Mouse (Mus musculus): ENCODE data around the gene Lgals7.
"Not testable (repeated sequence)": the region's sequence is repeated elsewhere in the genome, so short reads cannot be mapped to it uniquely, and the experiment has no call there.

Lgals7 gene

DNA sequence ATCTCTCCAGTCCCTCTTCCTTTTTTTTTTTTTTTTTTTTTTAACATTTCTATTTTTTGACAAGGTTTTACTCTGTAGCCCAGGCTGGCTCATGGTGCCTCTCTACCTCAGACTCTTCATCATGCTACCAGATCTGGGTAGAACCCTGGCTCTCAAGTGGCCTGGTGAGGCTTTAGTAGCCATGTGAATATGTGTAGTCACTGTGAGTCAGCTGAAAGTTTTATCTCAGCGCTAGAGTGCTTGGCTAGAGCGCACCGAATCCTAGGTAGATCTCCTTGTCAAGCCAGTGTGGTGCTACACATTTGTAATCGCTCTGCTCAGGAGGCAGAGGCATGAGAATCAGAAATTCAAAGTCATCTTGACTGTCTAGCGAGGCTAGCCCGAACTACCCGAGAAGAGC lies 13.5 kb downstream of the Lgals7 start:
- no peak for DNase-seq (ENCODE audit: low read depth, low spot score)

DNA sequence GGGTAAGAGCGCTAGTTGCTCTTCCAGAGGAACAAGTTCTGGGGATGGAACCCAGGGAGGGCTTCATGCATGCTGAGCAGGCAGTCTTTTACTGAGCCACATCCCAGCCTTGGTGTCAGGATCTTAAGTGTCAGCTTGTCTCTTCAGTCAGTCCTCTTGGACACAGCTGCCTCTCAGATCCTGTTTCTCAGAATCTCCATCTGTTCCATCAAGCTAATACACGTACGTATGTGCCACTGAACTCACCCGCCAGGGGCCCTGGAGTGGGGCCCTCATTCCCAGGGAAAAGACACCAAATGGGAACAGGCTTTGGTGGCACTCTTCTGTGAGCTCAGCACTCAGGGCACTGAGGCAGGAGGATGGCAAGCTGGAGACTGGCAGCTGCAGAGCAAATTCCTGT lies 14.2 kb downstream of the Lgals7 start:
- DNase-seq (ENCODE audit: low read depth, low spot score), result no peak

DNA sequence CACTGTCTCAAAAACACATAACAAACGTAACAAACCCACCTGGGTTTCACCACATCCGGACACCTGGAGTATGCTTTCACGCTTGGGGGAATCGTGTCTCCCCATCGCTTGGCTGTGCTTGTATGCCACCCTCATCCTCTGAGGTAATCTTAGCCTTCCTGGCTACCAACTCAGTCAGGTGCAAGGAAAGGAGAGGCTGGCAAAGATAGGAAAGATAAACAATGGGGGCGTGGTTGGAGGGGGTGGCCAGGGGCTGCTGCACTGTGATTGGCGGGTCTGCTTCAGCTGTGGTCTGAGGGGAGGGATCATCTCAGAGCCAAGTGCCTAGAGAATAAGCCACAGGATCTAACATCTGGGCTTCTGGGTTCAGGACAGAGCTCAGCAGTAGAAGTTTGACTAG lies 16.0 kb downstream of the Lgals7 start:
- no peak for DNase-seq (ENCODE audit: low read depth, low spot score)

DNA sequence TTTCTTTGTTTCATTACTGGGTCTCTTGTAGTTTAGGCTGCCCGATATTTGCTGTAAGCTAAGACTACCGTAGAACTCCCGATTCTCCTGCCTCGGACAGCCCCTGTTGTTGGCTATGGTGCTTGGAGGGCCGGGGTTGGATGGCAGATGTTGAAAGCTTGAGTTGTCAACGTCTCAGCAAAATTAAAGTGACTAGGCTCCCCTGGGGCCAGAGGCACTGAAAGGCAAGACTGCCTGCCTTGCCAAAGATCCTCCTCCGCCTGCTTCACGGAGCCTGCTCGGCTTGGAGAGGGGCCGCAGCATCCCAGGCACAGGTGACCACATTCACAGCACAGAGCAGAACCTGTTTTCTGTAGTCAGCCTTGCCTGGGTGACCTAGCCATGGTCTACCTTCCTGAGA lies 16.9 kb downstream of the Lgals7 start:
- DNase-seq (ENCODE audit: low read depth, low spot score), result no peak

DNA sequence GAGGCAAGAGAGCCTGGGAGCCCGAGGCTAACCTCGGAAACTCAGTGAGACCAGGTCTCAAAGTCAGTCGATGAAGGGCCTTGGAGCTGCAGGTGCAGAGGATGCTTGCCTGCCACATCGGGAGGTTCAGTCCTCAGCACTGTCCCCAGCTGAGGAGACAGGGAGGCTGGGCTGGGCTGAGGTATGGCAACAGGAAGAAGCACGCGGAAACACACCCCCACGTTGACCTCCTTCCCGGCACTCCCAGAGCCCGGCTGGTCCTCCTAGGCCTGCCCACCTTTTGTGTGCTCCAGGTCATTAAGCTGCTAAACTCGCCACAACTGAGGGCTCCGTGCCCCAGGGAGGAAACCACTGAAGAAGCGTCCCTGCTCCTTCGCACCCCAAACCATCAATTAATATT lies 17.5 kb downstream of the Lgals7 start, which contains the start of gene Capn12:
Gene Capn12 (plus strand): TSS at position 224 of the 400 bp plus-strand sequence.
- DNase-seq (ENCODE audit: low read depth, low spot score), result no peak

DNA sequence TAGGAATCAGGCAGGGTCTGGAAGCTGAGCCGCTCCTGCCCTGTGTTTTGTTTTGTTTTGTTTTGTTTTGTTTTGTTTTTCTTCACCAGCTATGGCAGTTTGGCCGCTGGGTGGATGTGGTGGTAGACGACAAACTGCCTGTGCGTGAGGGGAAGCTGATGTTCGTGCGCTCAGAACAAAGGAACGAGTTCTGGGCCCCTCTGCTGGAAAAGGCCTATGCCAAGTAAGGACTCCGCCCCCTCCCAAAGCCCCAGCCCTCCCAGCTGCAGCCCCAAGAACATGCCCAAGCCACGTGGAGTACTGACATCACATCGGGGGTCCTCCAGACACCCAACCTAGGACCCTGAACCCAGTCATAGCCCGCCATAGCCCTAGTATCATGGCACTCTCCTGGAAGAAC lies 19.4 kb downstream of the Lgals7 start:
- no peak for DNase-seq (ENCODE audit: low read depth, low spot score)

DNA sequence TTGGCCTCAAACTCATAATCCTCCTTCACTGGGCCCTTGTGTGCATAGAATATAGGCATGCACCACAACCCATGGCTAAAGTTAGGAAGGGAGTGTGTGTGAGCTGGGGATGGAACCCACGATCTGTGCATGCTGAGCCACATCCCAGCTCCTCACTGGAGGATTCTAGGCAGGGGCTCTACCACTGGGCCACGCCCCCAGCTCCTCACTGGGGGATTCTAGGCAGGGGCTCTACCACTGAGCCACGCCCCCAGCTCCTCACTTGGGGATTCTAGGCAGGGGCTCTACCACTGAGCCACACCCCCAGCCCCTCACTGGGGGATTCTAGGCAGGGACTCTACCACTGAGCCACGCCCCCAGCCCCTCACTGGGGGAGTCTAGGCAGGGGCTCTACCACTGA lies 20.1 kb downstream of the Lgals7 start:
- not testable (repeated sequence) for DNase-seq (ENCODE audit: low read depth, low spot score)

DNA sequence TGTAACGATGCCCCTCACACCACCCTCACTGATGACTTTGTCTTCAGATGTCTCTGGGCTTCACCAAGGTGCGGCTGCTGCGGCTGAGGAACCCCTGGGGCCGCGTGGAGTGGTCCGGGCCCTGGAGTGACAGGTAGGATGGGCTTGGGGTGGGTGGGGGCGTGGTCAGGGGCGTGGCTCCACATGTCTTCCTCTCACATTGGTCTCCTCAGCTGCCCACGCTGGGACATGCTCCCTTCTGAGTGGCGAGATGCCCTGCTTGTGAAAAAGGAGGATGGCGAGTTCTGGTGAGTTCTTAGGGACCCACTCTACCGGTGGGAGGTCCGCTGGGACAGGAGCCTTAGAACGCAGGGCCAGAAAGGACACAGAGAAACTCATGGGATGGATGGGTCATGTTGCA lies 22.8 kb downstream of the Lgals7 start:
- no peak for DNase-seq (ENCODE audit: low read depth, low spot score)

DNA sequence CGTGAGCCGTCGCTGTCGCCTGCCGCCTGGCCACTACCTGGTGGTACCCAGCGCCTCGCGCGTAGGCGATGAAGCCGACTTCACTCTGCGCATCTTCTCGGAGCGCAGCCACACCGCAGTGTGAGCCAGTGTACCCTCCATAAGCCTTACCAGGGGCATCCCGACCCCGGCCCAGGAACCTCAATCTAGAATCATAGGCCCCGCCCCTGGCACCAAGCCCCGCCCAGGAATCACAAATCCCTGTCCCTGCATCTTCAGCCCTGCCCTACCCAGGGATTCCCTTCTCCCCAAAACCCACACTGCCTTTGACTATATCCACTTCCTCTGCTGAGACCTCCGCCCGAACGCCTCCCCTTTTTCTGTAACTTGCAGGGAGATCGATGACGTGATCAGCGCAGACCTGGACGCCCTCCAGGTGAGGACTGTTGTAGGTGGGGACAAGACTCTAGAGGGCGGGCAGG lies 25.1 kb downstream of the Lgals7 start:
- no peak for DNase-seq (ENCODE audit: low read depth, low spot score)

DNA sequence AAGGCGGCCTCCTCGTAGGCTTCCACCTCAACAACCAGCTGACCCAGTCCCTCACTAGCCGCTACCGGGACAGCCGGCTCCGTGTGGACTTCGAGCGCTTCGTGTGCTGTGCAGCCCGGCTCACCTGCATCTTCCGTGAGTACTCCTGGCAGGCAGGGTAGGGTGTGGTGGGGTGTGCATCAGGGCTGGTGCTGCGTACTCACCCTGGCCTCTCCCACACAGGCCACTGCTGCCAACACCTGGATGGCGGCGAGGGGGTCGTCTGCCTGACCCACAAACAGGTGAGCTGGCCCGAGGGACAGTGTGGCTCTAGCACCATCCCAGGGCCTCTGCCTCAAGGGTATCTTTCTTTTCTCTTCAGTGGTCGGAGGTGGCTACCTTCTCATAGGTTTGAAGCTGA lies 28.9 kb downstream of the Lgals7 start:
- no peak for DNase-seq (ENCODE audit: low read depth, low spot score)

DNA sequence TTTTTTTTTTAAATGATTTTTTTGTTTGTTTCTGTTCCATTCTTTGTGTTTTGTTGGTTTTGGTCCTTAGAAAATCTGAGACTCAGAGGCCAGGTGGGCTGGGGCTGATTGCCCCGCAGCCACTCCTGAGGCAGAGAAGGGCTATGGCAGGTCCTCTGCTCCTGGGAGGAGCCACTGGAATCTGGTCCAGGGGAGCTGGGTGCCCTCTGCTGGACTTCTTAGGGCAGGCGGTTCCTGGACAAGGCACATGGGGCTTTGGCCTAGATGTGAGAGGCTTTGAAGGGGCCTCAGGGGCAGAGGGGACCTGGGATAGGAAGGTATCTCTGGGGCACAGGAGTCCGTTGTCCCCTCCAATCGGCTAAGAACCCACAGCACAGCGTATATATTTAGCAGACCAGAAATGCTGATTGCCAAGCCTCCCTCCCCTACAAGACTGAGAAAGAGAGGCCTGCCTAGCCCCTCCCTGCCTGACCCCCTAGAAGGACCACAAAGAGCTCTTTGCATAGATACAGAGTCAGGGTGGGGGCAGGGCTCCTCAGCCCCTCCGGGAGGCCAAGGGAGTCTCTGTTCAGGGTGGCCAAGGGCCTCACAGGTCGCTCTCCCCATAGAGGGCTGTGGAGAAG lies 30.1 kb downstream of the Lgals7 start:
- DNase-seq (ENCODE audit: low read depth, low spot score), result no peak

DNA sequence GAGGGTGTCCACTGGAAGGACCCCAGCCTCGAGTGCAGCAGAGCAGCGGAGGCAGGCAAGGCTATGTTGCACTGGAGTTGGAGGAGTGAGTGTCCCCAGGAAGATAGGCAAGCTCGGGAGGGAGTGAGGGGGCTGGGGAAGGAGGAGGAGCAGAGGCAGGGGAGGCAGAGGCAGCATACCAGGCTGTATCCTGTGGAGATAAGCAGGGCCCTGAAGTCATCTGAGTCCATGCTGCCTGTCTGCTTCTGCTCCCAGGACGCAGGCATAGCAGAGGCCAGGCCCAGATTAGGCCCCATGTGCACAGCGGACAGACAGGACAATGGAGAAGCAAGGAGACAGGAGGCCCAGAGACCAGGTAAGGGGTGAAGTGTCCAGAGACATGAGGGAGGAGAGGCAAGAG lies 31.3 kb downstream of the Lgals7 start:
- no peak for DNase-seq (ENCODE audit: low read depth, low spot score)

DNA sequence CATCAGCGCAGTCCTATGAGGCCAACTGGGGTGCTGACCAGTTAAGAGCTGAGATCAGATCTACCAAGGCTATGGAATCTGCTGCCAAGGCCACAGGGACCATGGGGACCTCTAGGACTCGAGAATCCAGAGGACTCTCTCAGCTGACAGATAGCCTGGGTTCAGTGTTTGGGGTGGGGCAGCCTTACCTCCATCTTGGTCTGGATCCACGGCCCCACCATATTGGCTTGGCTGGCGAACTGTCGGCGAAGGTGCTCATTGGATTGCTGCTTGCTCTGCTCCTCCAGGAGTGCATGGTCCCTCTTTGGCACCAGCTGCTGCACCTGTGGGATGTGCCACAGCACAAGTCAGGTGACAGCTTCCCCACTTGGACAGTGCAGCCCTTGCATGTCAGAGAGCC lies 34.0 kb downstream of the Lgals7 start:
- DNase-seq (ENCODE audit: low read depth, low spot score), result no peak

DNA sequence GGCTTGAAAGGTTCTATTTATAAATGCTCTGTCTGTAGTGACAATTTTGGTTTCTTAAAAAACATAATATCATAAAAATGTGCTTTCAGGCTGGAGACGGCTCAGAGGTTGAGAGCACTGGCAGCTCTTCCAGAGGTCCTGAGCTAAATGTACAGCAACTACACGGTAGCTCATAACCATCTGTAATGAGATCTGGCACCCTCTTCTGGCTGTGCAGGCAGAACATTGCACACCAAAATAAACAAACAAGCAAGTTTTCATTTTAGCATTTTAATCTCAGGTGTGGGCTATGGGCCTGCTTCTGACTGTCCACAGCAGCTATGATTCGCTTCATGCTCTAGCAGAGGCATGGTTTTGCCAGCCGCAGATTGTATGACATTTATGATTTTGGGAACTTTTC lies 36.3 kb downstream of the Lgals7 start:
- DNase-seq (ENCODE audit: low read depth, low spot score), result no peak

DNA sequence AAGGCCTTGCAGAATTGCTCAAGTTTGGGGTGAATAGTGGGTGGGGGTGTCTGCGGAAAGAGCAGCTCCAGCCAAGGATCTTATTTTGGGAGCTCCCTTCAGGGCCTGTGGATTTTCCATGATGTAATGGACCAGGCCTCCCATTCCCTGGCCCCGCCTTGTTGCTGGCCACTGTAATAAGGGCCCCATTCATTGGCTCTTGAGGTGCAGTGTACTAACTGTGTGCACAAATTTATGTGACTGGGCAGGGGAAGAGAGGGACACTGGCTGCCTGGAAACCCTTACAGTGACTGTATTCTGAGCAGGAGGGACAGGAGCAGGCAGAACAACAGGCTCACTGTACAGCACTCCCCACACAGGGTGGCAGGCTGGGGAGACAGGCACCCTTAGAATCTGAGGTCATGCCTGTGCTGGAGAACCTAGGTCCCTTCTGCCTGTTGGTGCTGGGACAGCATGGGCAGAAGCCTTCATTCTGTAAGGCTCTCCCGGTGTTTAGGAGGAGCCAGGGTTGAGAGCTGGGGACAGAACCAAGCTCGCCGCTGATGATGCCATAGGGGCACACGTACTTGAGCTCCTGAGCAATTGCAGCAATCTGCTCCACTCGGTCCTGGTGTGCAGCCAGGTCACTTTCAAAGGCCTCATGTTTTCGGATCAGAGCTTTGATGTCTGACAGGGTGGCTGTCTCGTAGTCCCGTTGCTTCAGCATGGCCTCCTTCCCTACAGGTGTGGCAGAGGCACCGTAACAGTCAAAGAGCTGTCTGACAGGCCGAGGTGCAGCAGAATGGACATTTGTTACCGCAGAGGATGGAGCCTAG lies 37.9 kb downstream of the Lgals7 start:
- peak; percentile 69 for DNase-seq (ENCODE audit: low read depth, low spot score)

DNA sequence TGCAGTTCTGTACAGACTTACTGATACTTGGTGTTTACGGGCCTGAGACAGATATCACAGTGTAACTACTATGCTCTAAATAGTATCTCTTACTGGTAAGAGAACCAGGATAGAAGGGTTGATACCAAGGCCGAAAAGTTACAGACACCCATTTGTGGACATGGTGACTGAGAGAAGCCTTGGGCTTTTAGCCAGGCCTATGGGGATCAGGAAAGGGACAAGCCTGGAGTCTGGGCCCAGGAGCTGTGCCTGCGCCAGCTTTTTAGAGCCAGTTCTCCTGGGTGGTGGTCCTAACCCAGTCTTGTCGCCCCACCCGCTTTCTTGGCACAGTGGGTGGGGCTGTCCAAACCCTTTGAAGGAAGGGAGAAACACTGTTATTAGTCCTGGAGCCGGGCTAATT lies 38.5 kb downstream of the Lgals7 start:
- DNase-seq (ENCODE audit: low read depth, low spot score), result no peak

DNA sequence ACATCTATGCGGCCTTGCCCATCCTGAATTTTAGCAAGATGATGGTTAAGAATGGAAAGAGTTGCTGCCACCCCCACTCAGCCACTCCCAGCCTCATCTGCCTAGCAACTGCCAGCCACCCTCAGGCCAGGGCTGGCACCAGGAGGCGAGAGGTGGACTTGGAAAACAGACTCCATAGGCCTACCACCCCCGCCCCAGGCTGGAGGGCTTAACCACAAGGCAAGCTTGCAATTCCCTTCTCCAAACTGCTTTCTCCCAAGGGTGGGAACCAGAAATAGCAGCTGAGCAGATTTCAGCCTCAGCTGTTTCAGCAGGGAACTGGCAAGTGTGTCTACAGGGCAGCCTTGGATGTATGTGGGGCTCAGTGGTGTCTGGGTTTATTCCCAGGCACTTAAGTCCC lies 39.2 kb downstream of the Lgals7 start:
- peak; percentile 92 for DNase-seq (ENCODE audit: low read depth, low spot score)

DNA sequence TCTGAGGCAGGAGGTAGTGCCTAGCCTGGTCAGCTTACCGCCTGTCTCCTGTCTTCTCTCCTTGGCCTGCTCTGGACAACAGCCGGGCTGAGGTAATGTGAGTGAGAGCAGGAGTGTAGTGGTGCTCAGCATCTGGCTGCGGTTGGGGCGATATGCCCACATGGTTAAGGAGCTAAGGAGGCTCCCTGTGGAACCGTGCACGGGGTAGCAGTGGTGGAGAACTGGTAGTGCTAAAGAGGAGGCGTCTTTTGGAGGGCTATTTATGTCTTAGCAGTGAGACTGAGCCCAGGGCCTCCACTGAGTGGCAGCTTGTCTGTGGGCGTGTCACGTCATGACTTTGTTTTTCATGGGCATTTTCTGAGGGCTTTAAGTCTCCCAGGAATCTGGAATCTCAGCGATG lies 40.1 kb downstream of the Lgals7 start:
- peak; percentile 93 for DNase-seq (ENCODE audit: low read depth, low spot score)

DNA sequence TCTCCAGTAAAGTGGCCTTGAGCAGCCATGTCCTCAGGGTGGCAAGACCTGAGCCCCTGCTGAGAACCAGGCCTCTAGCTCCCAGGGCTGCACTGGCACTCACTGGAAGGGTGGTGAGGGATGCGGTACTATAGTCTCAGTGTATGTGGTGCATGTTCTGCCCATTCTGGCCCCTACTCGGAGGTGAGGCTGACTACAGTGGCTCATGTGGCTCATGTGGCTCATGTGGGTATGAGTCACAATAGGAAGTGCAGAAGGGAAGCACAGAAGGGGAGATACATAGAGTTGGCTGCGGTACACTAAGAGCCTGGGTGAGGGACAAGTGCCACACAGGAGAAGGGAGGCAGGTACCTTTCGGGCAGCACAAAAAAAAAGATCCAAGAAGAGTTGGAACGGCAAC lies 43.5 kb downstream of the Lgals7 start:
- DNase-seq (ENCODE audit: low read depth, low spot score), result no peak

DNA sequence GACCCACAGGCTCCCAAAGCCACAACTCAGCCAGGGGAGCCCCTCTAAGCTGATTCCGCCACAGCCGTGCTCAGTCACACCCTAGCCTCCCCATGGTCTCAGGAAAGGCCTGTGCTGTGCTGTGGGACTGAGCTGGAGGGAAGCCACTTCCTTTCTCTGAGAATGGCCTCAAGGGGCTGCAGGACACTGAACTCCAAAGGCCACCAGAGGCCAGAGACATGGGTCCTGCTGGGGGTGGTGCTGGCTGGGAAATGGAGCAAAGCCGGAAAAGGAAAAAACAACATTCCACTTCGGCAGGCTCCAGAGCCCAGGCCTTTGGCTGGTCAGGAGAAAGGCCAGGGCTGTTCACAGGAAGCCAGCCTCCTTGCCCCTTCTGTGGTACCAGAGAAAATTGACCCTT lies 48.0 kb downstream of the Lgals7 start:
- no peak for DNase-seq (ENCODE audit: low read depth, low spot score)

DNA sequence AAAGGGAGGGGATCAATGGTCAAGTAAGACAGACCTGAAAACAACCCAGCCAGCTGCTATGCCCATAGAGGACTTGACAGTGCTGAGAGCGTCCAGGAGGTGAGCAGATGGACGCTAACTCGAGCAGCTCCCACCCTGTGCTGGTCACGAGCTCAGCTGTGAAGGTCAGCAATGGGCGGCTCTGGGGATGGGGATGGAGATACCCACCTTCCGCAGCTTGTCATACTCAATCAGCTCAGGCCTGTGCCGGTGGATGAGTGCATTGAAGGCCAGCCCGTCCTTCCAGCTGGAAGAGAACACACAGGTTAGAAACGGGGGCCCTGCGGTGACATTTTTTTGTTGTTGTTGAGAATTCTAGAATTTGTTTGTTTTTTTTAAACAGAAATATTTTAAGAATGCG lies 49.5 kb downstream of the Lgals7 start:
- DNase-seq (ENCODE audit: low read depth, low spot score), result no peak

Measured in telencephalon, adult 2 months (tissue).